Mouse (Mus musculus): Measurements from ENCODE around the gene Cct7.

DNA sequence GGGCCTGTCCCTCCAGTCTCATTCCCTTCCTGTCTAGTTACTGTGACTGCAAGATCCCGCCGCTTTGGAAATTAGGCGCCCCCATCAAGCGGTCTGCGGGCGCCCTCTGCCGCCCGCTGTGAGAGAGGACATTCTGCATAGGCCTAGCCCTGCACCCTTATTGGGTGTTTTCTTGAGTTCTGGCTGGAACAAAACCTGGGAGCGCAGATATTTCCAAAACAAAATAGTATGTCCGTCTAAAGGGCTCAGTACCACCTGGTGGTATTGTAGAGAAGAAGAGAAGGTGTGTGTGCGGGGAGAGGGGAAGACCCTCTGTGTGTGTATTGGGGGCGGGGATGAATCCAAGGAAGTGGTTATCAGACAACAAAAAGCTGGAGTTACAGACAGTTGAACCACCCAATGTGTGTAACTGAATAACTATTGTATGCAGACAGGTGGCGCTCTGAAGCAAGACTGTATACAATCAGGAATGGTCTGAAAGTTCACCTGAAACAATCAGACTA, 40.5 kb upstream of the Cct7 start:
- TF ChIP-seq POLR2A (IDR thresholded peaks at IDR 0.05; ENCODE audit: borderline replicate concordance, insufficient read depth, low read length) (no peak), CTCF (IDR thresholded peaks at IDR 0.05; ENCODE audit: borderline replicate concordance, insufficient read depth, low read depth, low read length) (peak; percentile 58)

All from cerebellum, adult 2 months (tissue).